Mouse (Mus musculus): ENCODE measurements around the gene Hmgn2. TPM values are rescaled to one million over a fixed set of nuclear protein-coding genes. Genes with fewer than 3 reads are reported as not detected.
"Not testable (repeated sequence)": the region's sequence is repeated elsewhere in the genome, so short reads cannot be mapped to it uniquely, and the experiment has no call there.

Gene Hmgn2
- polyA plus RNA-seq, 1 experiment from 2014 or later = 1,413 TPM

GRCm38 (mm10) chr4:133942679-133943078 lies 25.8 kb downstream of the Hmgn2 start:
- H3K4me2 ChIP-seq = no peak overlapping the region
- H3K9ac ChIP-seq = no peak overlapping the region
- H3K4me1 ChIP-seq (replicated peaks) = peaks cover 15% of the 10 kb centered on the region
- 92% methylated on average over 4 of the region's 4 CpGs for WGBS
- H3K4me3 ChIP-seq = no peak overlapping the region
- no peak overlapping the region for H3K27ac ChIP-seq
- H3K36me3 ChIP-seq = no peaks in the 10 kb centered on the region
- no peaks in the 10 kb centered on the region for H3K27me3 ChIP-seq
- ATAC-seq (replicated peaks; ENCODE audit: insufficient number of reproducible peaks, insufficient read depth, low FRiP score, low read depth) = no peak
- H3K9me3 ChIP-seq (replicated peaks) = no peaks in the 10 kb centered on the region

GRCm38 (mm10) chr4:133941576-133941975 lies 26.9 kb downstream of the Hmgn2 start:
- H3K4me3 ChIP-seq = no peak overlapping the region

GRCm38 (mm10) chr4:133940386-133941260 lies 27.8 kb downstream of the Hmgn2 start:
- Histone ChIP-seq H3K27me3 (no peaks in the 10 kb centered on the region), H3K9me3 (replicated peaks) (no peaks in the 10 kb centered on the region), H3K4me1 (replicated peaks) (peaks cover 17% of the 10 kb centered on the region), H3K4me3 (no peak overlapping the region), H3K9ac (no peak overlapping the region), H3K36me3 (no peaks in the 10 kb centered on the region), H3K4me2 (no peak overlapping the region), H3K27ac (no peak overlapping the region)
- no peak for ATAC-seq (replicated peaks; ENCODE audit: insufficient number of reproducible peaks, insufficient read depth, low FRiP score, low read depth)
- 71% methylated on average over 13 of the region's 13 CpGs for WGBS

More at GRCm38 (mm10) chr4:133941576-133941975, 26.9 kb downstream of the Hmgn2 start:
- Histone ChIP-seq H3K27me3 (no peaks in the 10 kb centered on the region), H3K9me3 (replicated peaks) (no peaks in the 10 kb centered on the region), H3K4me2 (no peak overlapping the region), H3K27ac (no peak overlapping the region), H3K4me1 (replicated peaks) (peaks cover 17% of the 10 kb centered on the region), H3K36me3 (no peaks in the 10 kb centered on the region), H3K9ac (no peak overlapping the region)
- 19% methylated on average over 3 of the region's 3 CpGs for WGBS
- ATAC-seq (replicated peaks; ENCODE audit: insufficient number of reproducible peaks, insufficient read depth, low FRiP score, low read depth) = no peak

- no peak overlapping the region for H3K9ac ChIP-seq
- no peaks in the 10 kb centered on the region for H3K36me3 ChIP-seq
- no peak overlapping the region for H3K4me3 ChIP-seq
- no peaks in the 10 kb centered on the region for H3K9me3 ChIP-seq (replicated peaks)
- no peak overlapping the region for H3K4me2 ChIP-seq
- H3K4me1 ChIP-seq (replicated peaks) = peaks cover 17% of the 10 kb centered on the region
- whole genome bisulfite sequencing = 26% methylated on average over 2 of the region's 2 CpGs
- no peak for ATAC-seq (replicated peaks; ENCODE audit: insufficient number of reproducible peaks, insufficient read depth, low FRiP score, low read depth)
- H3K27me3 ChIP-seq = no peaks in the 10 kb centered on the region
- peak overlapping the region; percentile 24; the same call in 1 of the 2 replicates for H3K27ac ChIP-seq
These were observed 30.4 kb downstream of the Hmgn2 start for GRCm38 (mm10) chr4:133938077-133938476.

GRCm38 (mm10) chr4:133931785-133932184 lies 36.7 kb downstream of the Hmgn2 start:
- no peak for ATAC-seq (replicated peaks; ENCODE audit: insufficient number of reproducible peaks, insufficient read depth, low FRiP score, low read depth)
- no peaks in the 10 kb centered on the region for H3K9me3 ChIP-seq (replicated peaks)
- 64% methylated on average over 3 of the region's 3 CpGs for WGBS
- no peak overlapping the region for H3K4me3 ChIP-seq
- no peak overlapping the region for H3K4me2 ChIP-seq
- no peak overlapping the region for H3K27ac ChIP-seq
- H3K4me1 ChIP-seq (replicated peaks) = peaks cover 7% of the 10 kb centered on the region; the same call in 1 of the 2 replicates
- H3K27me3 ChIP-seq = no peaks in the 10 kb centered on the region
- no peaks in the 10 kb centered on the region for H3K36me3 ChIP-seq
- H3K9ac ChIP-seq = no peak overlapping the region

GRCm38 (mm10) chr4:133931349-133931748 lies 37.1 kb downstream of the Hmgn2 start:
- Histone ChIP-seq H3K9ac (no peak overlapping the region), H3K4me2 (no peak overlapping the region), H3K9me3 (replicated peaks) (no peaks in the 10 kb centered on the region), H3K4me3 (no peak overlapping the region), H3K27ac (no peak overlapping the region), H3K4me1 (replicated peaks) (peaks cover 7% of the 10 kb centered on the region; the same call in 1 of the 2 replicates), H3K36me3 (no peaks in the 10 kb centered on the region), H3K27me3 (no peaks in the 10 kb centered on the region)
- 18% methylated on average over 10 of the region's 10 CpGs for WGBS
- ATAC-seq (replicated peaks; ENCODE audit: insufficient number of reproducible peaks, insufficient read depth, low FRiP score, low read depth) = no peak

- Histone ChIP-seq H3K36me3 (no peaks in the 10 kb centered on the region), H3K9ac (no peak overlapping the region), H3K4me2 (peak overlapping the region; percentile 25), H3K27me3 (no peaks in the 10 kb centered on the region), H3K4me3 (no peak overlapping the region), H3K9me3 (replicated peaks) (no peaks in the 10 kb centered on the region), H3K4me1 (replicated peaks) (peaks cover 7% of the 10 kb centered on the region; the same call in 1 of the 2 replicates), H3K27ac (peak overlapping the region; percentile 72)
- ATAC-seq (replicated peaks; ENCODE audit: insufficient number of reproducible peaks, insufficient read depth, low FRiP score, low read depth) = 0 out of 2 replicates have a peak, but pooled peaks have one; percentile 35
- WGBS = 27% methylated on average over 7 of the region's 7 CpGs
These were observed 39.2 kb downstream of the Hmgn2 start for GRCm38 (mm10) chr4:133929278-133929670.

- Histone ChIP-seq H3K27me3 (no peaks in the 10 kb centered on the region), H3K36me3 (no peaks in the 10 kb centered on the region), H3K27ac (peak overlapping the region; percentile 72), H3K4me3 (no peak overlapping the region), H3K4me1 (replicated peaks) (peaks cover 7% of the 10 kb centered on the region; the same call in 1 of the 2 replicates), H3K9ac (no peak overlapping the region), H3K9me3 (replicated peaks) (no peaks in the 10 kb centered on the region), H3K4me2 (peak overlapping the region; percentile 25)
- 33% methylated on average over 15 of the region's 15 CpGs for WGBS
- ATAC-seq (replicated peaks; ENCODE audit: insufficient number of reproducible peaks, insufficient read depth, low FRiP score, low read depth) = peak; percentile 22; the same call in 1 of the 2 replicates
These were observed 39.7 kb downstream of the Hmgn2 start for GRCm38 (mm10) chr4:133928576-133929277.

GRCm38 (mm10) chr4:133925204-133925603 lies 43.2 kb downstream of the Hmgn2 start:
- no peak for ATAC-seq (replicated peaks; ENCODE audit: insufficient number of reproducible peaks, insufficient read depth, low FRiP score, low read depth)
- H3K9me3 ChIP-seq (replicated peaks) = no peaks in the 10 kb centered on the region
- H3K27me3 ChIP-seq = no peaks in the 10 kb centered on the region
- no peak overlapping the region for H3K4me2 ChIP-seq
- H3K27ac ChIP-seq = peak overlapping the region; percentile 54; the same call in 1 of the 2 replicates
- H3K36me3 ChIP-seq = no peaks in the 10 kb centered on the region
- H3K4me3 ChIP-seq = no peak overlapping the region
- WGBS = 37% methylated on average over 4 of the region's 4 CpGs
- H3K4me1 ChIP-seq (replicated peaks) = peaks cover 3% of the 10 kb centered on the region; the same call in 1 of the 2 replicates
- H3K9ac ChIP-seq = no peak overlapping the region

- ATAC-seq (replicated peaks; ENCODE audit: insufficient number of reproducible peaks, insufficient read depth, low FRiP score, low read depth) = no peak
- H3K9me3 ChIP-seq (replicated peaks) = no peaks in the 10 kb centered on the region
- H3K4me2 ChIP-seq = no peak overlapping the region
- 87% methylated on average over 5 of the region's 5 CpGs for WGBS
- no peak overlapping the region for H3K4me3 ChIP-seq
- H3K36me3 ChIP-seq = no peaks in the 10 kb centered on the region
- H3K27me3 ChIP-seq = no peaks in the 10 kb centered on the region
- no peak overlapping the region for H3K9ac ChIP-seq
- peaks cover 3% of the 10 kb centered on the region; the same call in 1 of the 2 replicates for H3K4me1 ChIP-seq (replicated peaks)
- H3K27ac ChIP-seq = no peak overlapping the region
These were observed 44.7 kb downstream of the Hmgn2 start for GRCm38 (mm10) chr4:133923743-133924142.

GRCm38 (mm10) chr4:133918093-133918825 lies 50.2 kb downstream of the Hmgn2 start:
- H3K9ac ChIP-seq; H3K9me3 ChIP-seq (replicated peaks); H3K4me1 ChIP-seq (replicated peaks); H3K4me2 ChIP-seq; H3K27ac ChIP-seq; H3K36me3 ChIP-seq; ATAC-seq (replicated peaks; ENCODE audit: insufficient number of reproducible peaks, insufficient read depth, low FRiP score, low read depth); H3K27me3 ChIP-seq; H3K4me3 ChIP-seq: not testable (repeated sequence)
- 84% methylated on average over 21 of the region's 23 CpGs for WGBS

Measured in heart, embryonic 15.5 days (tissue).